In the genomic region with DNA sequence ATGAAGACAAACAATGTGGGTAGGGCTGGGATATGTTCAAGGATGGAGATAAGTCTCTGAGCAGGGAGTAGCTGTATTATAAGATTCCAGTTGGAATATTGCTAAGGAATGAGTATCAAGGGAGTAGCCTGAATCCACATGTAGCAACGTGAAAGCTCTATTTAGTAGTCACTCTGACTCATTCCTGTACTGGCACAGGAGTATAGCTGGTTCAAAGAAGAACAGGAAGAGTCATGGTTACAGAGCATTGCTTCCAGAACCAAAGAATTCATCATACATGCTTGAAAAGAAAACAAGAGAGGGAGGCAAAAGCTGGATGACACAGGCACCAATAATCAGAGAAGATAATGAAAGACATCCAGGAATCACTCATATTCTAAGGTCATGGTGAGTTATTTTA, we compare ENCODE assay signal across 23 mouse cellular contexts.
"Had no signal": no experiment of that assay in that cellular context is flagged by ENCODE, and none has a peak within 500 bp of the region (broad histone marks: within the 10 kb centered on the region; RNA-seq: fewer than 3 reads in every experiment).

No protein-coding gene starts in this region.

- H3K36me3 ChIP-seq: limb, embryonic 10.5 days; limb, embryonic 13.5 days; liver, embryonic 12.5 days; liver, embryonic 15.5 days; lung, embryonic 15.5 days; midbrain, embryonic 10.5 days; midbrain, embryonic 13.5 days; neural tube, embryonic 13.5 days; stomach, embryonic 15.5 days had no signal

- H3K27ac ChIP-seq: limb, embryonic 10.5 days; limb, embryonic 13.5 days; liver, embryonic 12.5 days; liver, embryonic 15.5 days; lung, embryonic 15.5 days; midbrain, embryonic 10.5 days; midbrain, embryonic 13.5 days; neural tube, embryonic 13.5 days; stomach, embryonic 15.5 days had no signal

- H3K9ac ChIP-seq: limb, embryonic 13.5 days; liver, embryonic 12.5 days; liver, embryonic 15.5 days; lung, embryonic 15.5 days; midbrain, embryonic 13.5 days; neural tube, embryonic 13.5 days; stomach, embryonic 15.5 days had no signal

- H3K9me3 ChIP-seq: limb, embryonic 10.5 days; limb, embryonic 13.5 days; liver, embryonic 12.5 days; liver, embryonic 15.5 days; lung, embryonic 15.5 days; midbrain, embryonic 10.5 days; midbrain, embryonic 13.5 days; neural tube, embryonic 13.5 days; stomach, embryonic 15.5 days had no signal

- H3K4me1 ChIP-seq: limb, embryonic 10.5 days; limb, embryonic 13.5 days; liver, embryonic 12.5 days; liver, embryonic 15.5 days; lung, embryonic 15.5 days; megakaryocyte, embryonic 14.5 days; midbrain, embryonic 10.5 days; midbrain, embryonic 13.5 days; neural tube, embryonic 13.5 days; stomach, embryonic 15.5 days had no signal

- ATAC-seq: liver, embryonic 12.5 days; midbrain, embryonic 13.5 days; midbrain, embryonic 16.5 days had no signal

- H3K27me3 ChIP-seq: limb, embryonic 13.5 days; liver, embryonic 12.5 days; liver, embryonic 15.5 days; lung, embryonic 15.5 days; megakaryocyte, embryonic 14.5 days; midbrain, embryonic 13.5 days; neural tube, embryonic 13.5 days; stomach, embryonic 15.5 days had no signal

- H3K4me2 ChIP-seq: limb, embryonic 13.5 days; liver, embryonic 12.5 days; liver, embryonic 15.5 days; lung, embryonic 15.5 days; midbrain, embryonic 13.5 days; neural tube, embryonic 13.5 days; stomach, embryonic 15.5 days had no signal

- H3K4me3 ChIP-seq: limb, embryonic 10.5 days; limb, embryonic 13.5 days; liver, embryonic 12.5 days; liver, embryonic 15.5 days; lung, embryonic 15.5 days; megakaryocyte, embryonic 14.5 days; midbrain, embryonic 10.5 days; midbrain, embryonic 13.5 days; myocyte; neural tube, embryonic 13.5 days; stomach, embryonic 15.5 days had no signal

- DNase-seq: kidney, postnatal 10 days; kidney, postnatal 36 days; liver; lung, adult 18-20 months; lung, postnatal 10 days; lung, postnatal 36 days; right cerebral cortex, postnatal 14 days; right cerebral cortex, postnatal 4 days; spleen, adult 18-20 months; thymus, adult 18-20 months; thymus, postnatal 4 days had no signal
